Mouse (Mus musculus) liver, embryonic 14.5 days (tissue): ENCODE data around the gene Rnf220.

Experiments used
- CTCF ChIP-seq: IDR thresholded peaks from 2 replicates; pipeline ENCODE4 v1.5.1; 2016; ENCODE audit warnings: antibody characterized with exemption, low read depth, control low read depth
- EP300 ChIP-seq: IDR thresholded peaks from 2 replicates; pipeline ENCODE4 v1.6.1; 2016; ENCODE audit warnings: antibody characterized with exemption, low read depth

DNA sequence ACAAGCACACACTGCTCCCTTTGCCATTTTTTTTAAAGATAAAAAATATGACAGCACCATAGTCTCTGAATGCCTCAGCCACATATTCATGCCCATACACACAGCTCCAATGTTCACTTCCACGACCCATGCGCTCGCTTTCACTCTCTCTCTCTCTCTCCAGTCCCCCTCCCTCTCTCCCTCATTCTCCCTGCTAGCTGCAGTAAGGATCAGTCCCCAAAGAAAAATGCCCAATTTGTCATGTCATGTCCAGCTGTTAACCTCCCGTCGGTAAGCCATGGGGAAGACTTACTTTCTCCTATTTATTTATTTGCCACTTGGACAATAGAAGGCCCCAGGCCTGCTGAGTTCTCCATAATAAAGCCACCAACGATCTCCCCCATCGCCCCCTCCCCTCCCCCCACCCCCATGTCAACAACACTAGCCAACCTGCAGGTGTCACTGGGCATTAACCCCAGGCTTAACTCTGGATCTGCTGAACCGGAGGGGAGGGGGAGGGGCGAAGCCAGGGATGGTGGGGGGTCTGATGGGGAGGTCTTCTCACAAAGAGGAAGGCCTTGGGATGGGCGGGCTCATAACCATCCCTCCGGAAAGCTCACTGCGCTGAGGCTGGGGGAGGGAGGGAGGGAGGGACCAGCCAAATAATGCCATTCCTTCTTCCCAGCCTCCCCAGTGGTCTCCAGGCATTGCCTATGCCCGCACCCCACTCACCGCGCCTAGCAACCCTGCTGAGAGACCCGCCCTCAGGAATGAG, 123.4 kb downstream of the Rnf220 start:
- TF ChIP-seq CTCF (no peak), EP300 (no peak)
